ENCODE assay signal across 11 mouse cellular contexts in the genomic region with DNA sequence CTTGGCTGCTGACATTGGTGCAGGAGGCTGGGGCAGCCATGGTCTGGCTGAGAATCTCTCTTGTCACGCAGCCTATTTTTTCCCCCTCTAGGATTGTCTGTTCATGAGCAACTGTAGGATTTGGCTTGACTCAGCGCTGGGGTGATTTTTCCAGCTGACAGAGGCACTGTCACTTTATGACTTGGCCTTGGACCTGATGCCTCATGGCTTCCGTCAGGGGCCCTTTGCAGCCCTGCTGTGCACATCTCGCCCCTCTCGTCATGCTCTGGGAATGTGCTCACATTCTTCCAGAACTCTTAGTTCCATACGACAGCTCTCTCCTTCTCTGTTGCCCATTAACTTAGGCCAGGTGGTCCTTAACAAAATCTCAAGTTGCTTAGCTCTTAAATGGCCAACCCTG.
DNase-seq lines count a peak whose midpoint lies in the region; ATAC-seq and TF ChIP-seq lines count a peak whose summit lies in the region.
"Had no signal": no experiment of that assay in that cellular context is flagged by ENCODE, and none has a peak within 500 bp of the region (broad histone marks: within the 10 kb centered on the region; RNA-seq: fewer than 3 reads in every experiment).

No protein-coding gene starts in this region.

- peak overlapping the region; percentile 45; the same call in 1 of the 2 replicates for H3K27ac ChIP-seq in stomach, postnatal 0 days (replicated peaks)
- H3K27ac ChIP-seq: forebrain, embryonic 12.5 days had no signal

- DNase-seq in gastrocnemius, postnatal 25 days = peak; percentile 32
- no peak for DNase-seq in gastrocnemius, postnatal 10 days
- peak; percentile 15 for DNase-seq in urinary bladder, postnatal 14 days (ENCODE audit: low spot score)
- DNase-seq in urinary bladder, adult 2 months (ENCODE audit: low spot score) = no peak
- peak; percentile 10 to 20 for DNase-seq in kidney, postnatal 36 days
- DNase-seq in stomach, postnatal 0 days (ENCODE audit: low spot score) = no peak
- no peak for DNase-seq in thymus, postnatal 10 days (ENCODE audit: low spot score in 2 of 2)
- DNase-seq in left cerebral cortex, adult 8-10 months (ENCODE audit: low spot score in 2 of 2) = no peak
- DNase-seq: right cerebral cortex, adult 18-20 months had no signal

- no peak for TF ChIP-seq EP300 in stomach, postnatal 0 days (optimal IDR thresholded peaks at IDR 0.05)

- H3K4me3 ChIP-seq in stomach, postnatal 0 days (ENCODE audit: low read depth, low read length) = no peak overlapping the region
- H3K4me3 ChIP-seq: forebrain, embryonic 12.5 days had no signal

- no peak for TF ChIP-seq CTCF in stomach, postnatal 0 days (IDR thresholded peaks at IDR 0.05; ENCODE audit: low read depth)

- H3K36me3 ChIP-seq in stomach, postnatal 0 days (ENCODE audit: control insufficient read depth, insufficient read depth, low read length) = no peaks in the 10 kb centered on the region

- no peaks in the 10 kb centered on the region for H3K27me3 ChIP-seq in stomach, postnatal 0 days (ENCODE audit: control insufficient read depth, insufficient read depth, low read length)
- H3K27me3 ChIP-seq: forebrain, embryonic 12.5 days had no signal

- no peaks in the 10 kb centered on the region for H3K9me3 ChIP-seq in stomach, postnatal 0 days (ENCODE audit: control insufficient read depth, low read length)
- H3K9me3 ChIP-seq: forebrain, embryonic 12.5 days had no signal

- no peak overlapping the region for H3K9ac ChIP-seq in stomach, postnatal 0 days (ENCODE audit: low read length)
- H3K9ac ChIP-seq: forebrain, embryonic 12.5 days had no signal

- no peak; the same call in 1 of the 2 replicates for ATAC-seq in stomach, postnatal 0 days (ENCODE audit: low FRiP score, low TSS enrichment)
- ATAC-seq: intestine, postnatal 0 days had no signal

- 61% methylated on average over 6 of the region's 6 CpGs for WGBS in stomach, postnatal 0 days

- H3K4me1 ChIP-seq in stomach, postnatal 0 days (replicated peaks; ENCODE audit: control insufficient read depth, insufficient read depth) = no peaks in the 10 kb centered on the region
- H3K4me1 ChIP-seq: forebrain, embryonic 12.5 days had no signal

- no peak overlapping the region for H3K4me2 ChIP-seq in stomach, postnatal 0 days (replicated peaks; ENCODE audit: low read depth)
- H3K4me2 ChIP-seq: forebrain, embryonic 12.5 days had no signal

Comparison
In these comparisons a context has a peak if more than half of its experiments do, and no peak if none do; other contexts are left out.
1. DNase-seq: peak in gastrocnemius, postnatal 25 days (single experiment), urinary bladder, postnatal 14 days (single experiment) and kidney, postnatal 36 days (2 of 2); none in gastrocnemius, postnatal 10 days (single experiment), urinary bladder, adult 2 months (single experiment), stomach, postnatal 0 days (single experiment), thymus, postnatal 10 days (0 of 2) and left cerebral cortex, adult 8-10 months (0 of 2).